Mouse (Mus musculus): Measurements from ENCODE around the gene Ttbk1. TPM values are rescaled to one million over a fixed set of nuclear protein-coding genes. Genes with fewer than 3 reads are reported as not detected.
"Not testable (repeated sequence)": the region's sequence is repeated elsewhere in the genome, so short reads cannot be mapped to it uniquely, and the experiment has no call there.

Ttbk1 gene
- polyA plus RNA-seq, 1 experiment: 0.25 TPM

- Histone ChIP-seq H3K27ac (ENCODE audit: insufficient read depth, low read depth, low read length) (no peak within 1 kb of the TSS), H3K27me3 (ENCODE audit: control insufficient read depth, insufficient read depth, low read length) (peaks cover 5% of the 10 kb centered on the region; the same call in 1 of the 2 replicates), H3K36me3 (ENCODE audit: control insufficient read depth, insufficient read depth, low read length) (no peaks in the 10 kb centered on the region), H3K4me1 (ENCODE audit: control insufficient read depth, insufficient read depth, insufficient read length, low read length) (peaks cover 10% of the 10 kb centered on the region), H3K4me3 (ENCODE audit: low read depth, low read length) (peak within 1 kb of the TSS; percentile 83)
- 1% methylated on average over 44 of the region's 44 CpGs for WGBS
- TF ChIP-seq POLR2A (IDR thresholded peaks at IDR 0.05; ENCODE audit: low read depth, low read length) (no peak; the same call in 1 of the 2 replicates), CTCF (IDR thresholded peaks at IDR 0.05; ENCODE audit: extremely low read depth, insufficient read length, insufficient replicate concordance, low read depth, low read length) (no peak)
Measured at GRCm38 (mm10) chr17:46496623-46497434, 9.4 kb upstream of the Ttbk1 start, which contains the start of gene Dnph1. Gene Dnph1 (plus strand): TSS chr17:46496711.

GRCm38 (mm10) chr17:46496081-46496480, 8.6 kb upstream of the Ttbk1 start:
- not testable (repeated sequence) for H3K36me3 ChIP-seq (ENCODE audit: control insufficient read depth, insufficient read depth, low read length); H3K4me1 ChIP-seq (ENCODE audit: control insufficient read depth, insufficient read depth, insufficient read length, low read length); H3K4me3 ChIP-seq (ENCODE audit: low read depth, low read length); H3K27me3 ChIP-seq (ENCODE audit: control insufficient read depth, insufficient read depth, low read length); H3K27ac ChIP-seq (ENCODE audit: insufficient read depth, low read depth, low read length)

GRCm38 (mm10) chr17:46495486-46495885, 8.0 kb upstream of the Ttbk1 start:
- WGBS: 78% methylated on average over 5 of the region's 5 CpGs
- H3K27me3 ChIP-seq (ENCODE audit: control insufficient read depth, insufficient read depth, low read length): peaks cover 5% of the 10 kb centered on the region; the same call in 1 of the 2 replicates
- TF ChIP-seq CTCF (IDR thresholded peaks at IDR 0.05; ENCODE audit: extremely low read depth, insufficient read length, insufficient replicate concordance, low read depth, low read length): no peak
- no peak for TF ChIP-seq POLR2A (IDR thresholded peaks at IDR 0.05; ENCODE audit: low read depth, low read length)
- peaks cover 10% of the 10 kb centered on the region for H3K4me1 ChIP-seq (ENCODE audit: control insufficient read depth, insufficient read depth, insufficient read length, low read length)
- H3K36me3 ChIP-seq (ENCODE audit: control insufficient read depth, insufficient read depth, low read length): no peaks in the 10 kb centered on the region
- H3K4me3 ChIP-seq (ENCODE audit: low read depth, low read length): no peak overlapping the region
- no peak overlapping the region for H3K27ac ChIP-seq (ENCODE audit: insufficient read depth, low read depth, low read length)

- no peak for TF ChIP-seq CTCF (IDR thresholded peaks at IDR 0.05; ENCODE audit: extremely low read depth, insufficient read length, insufficient replicate concordance, low read depth, low read length)
- TF ChIP-seq POLR2A (IDR thresholded peaks at IDR 0.05; ENCODE audit: low read depth, low read length): no peak
- Histone ChIP-seq H3K4me3 (ENCODE audit: low read depth, low read length) (no peak overlapping the region), H3K27me3 (ENCODE audit: control insufficient read depth, insufficient read depth, low read length) (peaks cover 30% of the 10 kb centered on the region), H3K4me1 (ENCODE audit: control insufficient read depth, insufficient read depth, insufficient read length, low read length) (peaks cover 6% of the 10 kb centered on the region; the same call in 1 of the 2 replicates), H3K36me3 (ENCODE audit: control insufficient read depth, insufficient read depth, low read length) (no peaks in the 10 kb centered on the region), H3K27ac (ENCODE audit: insufficient read depth, low read depth, low read length) (no peak overlapping the region)
- 7% methylated on average over 22 of the region's 22 CpGs for WGBS
Measured at GRCm38 (mm10) chr17:46486995-46487394, 480 bp downstream of the Ttbk1 start.

- Histone ChIP-seq H3K4me1 (ENCODE audit: control insufficient read depth, insufficient read depth, insufficient read length, low read length) (peaks cover 6% of the 10 kb centered on the region; the same call in 1 of the 2 replicates), H3K27me3 (ENCODE audit: control insufficient read depth, insufficient read depth, low read length) (peaks cover 30% of the 10 kb centered on the region), H3K27ac (ENCODE audit: insufficient read depth, low read depth, low read length) (no peak overlapping the region), H3K4me3 (ENCODE audit: low read depth, low read length) (no peak overlapping the region), H3K36me3 (ENCODE audit: control insufficient read depth, insufficient read depth, low read length) (no peaks in the 10 kb centered on the region)
- 19% methylated on average over 6 of the region's 6 CpGs for WGBS
- TF ChIP-seq POLR2A (IDR thresholded peaks at IDR 0.05; ENCODE audit: low read depth, low read length): no peak
- TF ChIP-seq CTCF (IDR thresholded peaks at IDR 0.05; ENCODE audit: extremely low read depth, insufficient read length, insufficient replicate concordance, low read depth, low read length): no peak
Measured at GRCm38 (mm10) chr17:46484461-46484875, 3.0 kb downstream of the Ttbk1 start.

- Histone ChIP-seq H3K4me1 (ENCODE audit: control insufficient read depth, insufficient read depth, insufficient read length, low read length) (peaks cover 6% of the 10 kb centered on the region; the same call in 1 of the 2 replicates), H3K27me3 (ENCODE audit: control insufficient read depth, insufficient read depth, low read length) (peaks cover 30% of the 10 kb centered on the region), H3K27ac (ENCODE audit: insufficient read depth, low read depth, low read length) (no peak overlapping the region), H3K36me3 (ENCODE audit: control insufficient read depth, insufficient read depth, low read length) (no peaks in the 10 kb centered on the region), H3K4me3 (ENCODE audit: low read depth, low read length) (peak overlapping the region; percentile 51)
- WGBS: 3% methylated on average over 13 of the region's 13 CpGs
- TF ChIP-seq POLR2A (IDR thresholded peaks at IDR 0.05; ENCODE audit: low read depth, low read length): no peak
- TF ChIP-seq CTCF (IDR thresholded peaks at IDR 0.05; ENCODE audit: extremely low read depth, insufficient read length, insufficient replicate concordance, low read depth, low read length): no peak
Measured at GRCm38 (mm10) chr17:46484021-46484431, 3.4 kb downstream of the Ttbk1 start.

- Histone ChIP-seq H3K4me1 (ENCODE audit: control insufficient read depth, insufficient read depth, insufficient read length, low read length) (peaks cover 6% of the 10 kb centered on the region; the same call in 1 of the 2 replicates), H3K4me3 (ENCODE audit: low read depth, low read length) (peak overlapping the region; percentile 51), H3K36me3 (ENCODE audit: control insufficient read depth, insufficient read depth, low read length) (no peaks in the 10 kb centered on the region), H3K27ac (ENCODE audit: insufficient read depth, low read depth, low read length) (no peak overlapping the region), H3K27me3 (ENCODE audit: control insufficient read depth, insufficient read depth, low read length) (peaks cover 30% of the 10 kb centered on the region)
- WGBS: 4% methylated on average over 16 of the region's 16 CpGs
- no peak for TF ChIP-seq POLR2A (IDR thresholded peaks at IDR 0.05; ENCODE audit: low read depth, low read length)
- TF ChIP-seq CTCF (IDR thresholded peaks at IDR 0.05; ENCODE audit: extremely low read depth, insufficient read length, insufficient replicate concordance, low read depth, low read length): 0 out of 2 replicates have a peak, but pooled peaks have one; percentile 3
Measured at GRCm38 (mm10) chr17:46483561-46484001, 3.9 kb downstream of the Ttbk1 start.
